Mouse (Mus musculus) CH12.LX (cell line): ENCODE data around the gene Rmdn2. TPM values are rescaled to one million over a fixed set of nuclear protein-coding genes. Genes with fewer than 3 reads are reported as not detected.

Source experiments
- DNase-seq: peaks from one replicate; pipeline ENCODE4 v3.0.0-alpha.2; 2013; ENCODE audit errors: extremely low read depth
- H3K27ac ChIP-seq: 2 replicates; pipeline ENCODE4 v1.5.1; 2012; ENCODE audit warnings: low read depth, mild to moderate bottlenecking, control low read depth, moderate library complexity; ENCODE audit not compliant: insufficient read depth
- H3K27me3 ChIP-seq: replicated peaks from 2 replicates; pipeline ENCODE3; 2012; ENCODE audit warnings: inconsistent platforms
- H3K36me3 ChIP-seq, 2 experiments: replicated peaks in 1 of 2; 2 replicates each; pipeline versions ENCODE3 to v1.6.1; 2012; ENCODE audit warnings: inconsistent platforms in 1 of 2, low read length in 1 of 2, mild to moderate bottlenecking in 1 of 2, mixed read lengths in 1 of 2, moderate library complexity in 1 of 2; ENCODE audit not compliant: control insufficient read depth in 1 of 2, insufficient read depth in 1 of 2
- H3K4me1 ChIP-seq, 2 experiments: 2 replicates each; pipeline ENCODE4 v1.6.1; 2012; ENCODE audit warnings: inconsistent platforms in 1 of 2, moderate library complexity in 1 of 2; ENCODE audit not compliant: insufficient read depth in 2 of 2, control insufficient read depth in 1 of 2
- H3K4me2 ChIP-seq: 2 replicates; pipeline ENCODE4 v1.6.1; 2012; ENCODE audit warnings: low read depth, mild to moderate bottlenecking, control low read depth; ENCODE audit not compliant: poor library complexity, insufficient read depth, severe bottlenecking
- H3K4me3 ChIP-seq, 3 experiments: fragments of 150-350 bp in 1 of 3; sonication (generic) in 1 of 3; replicated peaks in 1 of 3; 2 replicates each; pipeline versions ENCODE3 to v1.5.1; 2011 to 2012; ENCODE audit warnings: low read depth in 2 of 3, low read length in 2 of 3, mild to moderate bottlenecking in 2 of 3, moderate library complexity in 2 of 3, control low read depth in 1 of 3, improper control_type of control experiment in 1 of 3, inconsistent platforms in 1 of 3, mixed read lengths in 1 of 3; ENCODE audit not compliant: poor library complexity in 1 of 3
- H3K79me2 ChIP-seq: replicated peaks from 2 replicates; pipeline ENCODE4 v1.6.1; 2012; ENCODE audit warnings: mild to moderate bottlenecking, moderate library complexity; ENCODE audit not compliant: control insufficient read depth, poor library complexity, insufficient read depth, severe bottlenecking; ENCODE audit errors: extremely low read depth
- H3K9ac ChIP-seq: 2 replicates; pipeline ENCODE4 v1.6.1; 2012; ENCODE audit warnings: low read depth, mild to moderate bottlenecking, control low read depth, moderate library complexity; ENCODE audit not compliant: insufficient read depth
- H3K9me3 ChIP-seq: replicated peaks from 2 replicates; pipeline ENCODE3; 2012; ENCODE audit warnings: low read length, inconsistent platforms, mixed read lengths
- BHLHE40 ChIP-seq: IDR thresholded peaks from 2 replicates; pipeline ENCODE4 v1.6.1; 2011; ENCODE audit warnings: mild to moderate bottlenecking, low read depth, low read length, improper control_type of control experiment
- E2F4 ChIP-seq: IDR thresholded peaks from 2 replicates; pipeline ENCODE4 v1.6.1; 2011; ENCODE audit warnings: low read depth, low read length, improper control_type of control experiment; ENCODE audit not compliant: insufficient replicate concordance
- ELF1 ChIP-seq: IDR thresholded peaks from 2 replicates; pipeline ENCODE4 v1.6.1; 2014; ENCODE audit warnings: low read depth, mild to moderate bottlenecking, inconsistent platforms, low read length, improper control_type of control experiment
- EP300 ChIP-seq: IDR thresholded peaks from 2 replicates; pipeline ENCODE4 v1.6.1; 2011; ENCODE audit warnings: low read length, improper control_type of control experiment
- ETS1 ChIP-seq: conservative IDR thresholded peaks from 2 replicates; pipeline ENCODE4 v1.6.1; 2012; ENCODE audit warnings: low read depth, mild to moderate bottlenecking, inconsistent platforms, low read length, improper control_type of control experiment, moderate library complexity
- HCFC1 ChIP-seq: IDR thresholded peaks from 2 replicates; pipeline ENCODE4 v1.6.1; 2012; ENCODE audit warnings: low read depth, mild to moderate bottlenecking, inconsistent platforms, low read length, improper control_type of control experiment
- IRF4 ChIP-seq: IDR thresholded peaks from 2 replicates; pipeline ENCODE4 v1.6.1; 2014; ENCODE audit warnings: low read depth, mild to moderate bottlenecking, inconsistent platforms, low read length, improper control_type of control experiment
- JUN ChIP-seq: IDR thresholded peaks from 2 replicates; pipeline ENCODE4 v1.6.1; 2011; ENCODE audit warnings: low read depth, mild to moderate bottlenecking, low read length, improper control_type of control experiment, moderate library complexity; ENCODE audit not compliant: insufficient read depth
- JUND ChIP-seq: conservative IDR thresholded peaks from 2 replicates; pipeline ENCODE4 v1.6.1; 2011; ENCODE audit warnings: low read depth, low read length, improper control_type of control experiment
- MAFK ChIP-seq: IDR thresholded peaks from 2 replicates; pipeline ENCODE4 v1.6.1; 2011; ENCODE audit warnings: low read length, improper control_type of control experiment; ENCODE audit not compliant: insufficient replicate concordance
- MAX ChIP-seq: IDR thresholded peaks from 2 replicates; pipeline ENCODE4 v1.6.1; 2011; ENCODE audit warnings: low read length, improper control_type of control experiment
- NELFE ChIP-seq: IDR thresholded peaks from 2 replicates; pipeline ENCODE4 v1.6.1; 2011; ENCODE audit warnings: low read depth, low read length, improper control_type of control experiment
- POLR2A ChIP-seq: IDR thresholded peaks from 2 replicates; pipeline ENCODE4 v1.6.1; 2011; ENCODE audit warnings: low read depth, mild to moderate bottlenecking, improper control_type of control experiment, low read length
- POLR2AphosphoS2 ChIP-seq: IDR thresholded peaks from 2 replicates; pipeline ENCODE4 v1.6.1; 2011; ENCODE audit warnings: low read depth, low read length, improper control_type of control experiment
- RAD21 ChIP-seq: IDR thresholded peaks from 2 replicates; pipeline ENCODE4 v1.6.1; 2011; ENCODE audit warnings: low read depth, mild to moderate bottlenecking, low read length, improper control_type of control experiment, moderate library complexity
- RCOR1 ChIP-seq: conservative IDR thresholded peaks from 2 replicates; pipeline ENCODE4 v1.6.1; 2012; ENCODE audit warnings: low read depth, mild to moderate bottlenecking, inconsistent platforms, low read length, improper control_type of control experiment
- TCF12 ChIP-seq: IDR thresholded peaks from 2 replicates; pipeline ENCODE4 v1.6.1; 2014; ENCODE audit warnings: low read depth, mild to moderate bottlenecking, inconsistent platforms, low read length, improper control_type of control experiment
- ZNF384 ChIP-seq: IDR thresholded peaks from 2 replicates; pipeline ENCODE4 v1.6.1; 2012; ENCODE audit warnings: low read depth, low read length, improper control_type of control experiment, inconsistent platforms
- dilution Hi-C: fragments of 300-500 bp; cut with MboI; formaldehyde crosslinking; loops from 2 replicates; pipeline ENCODE4 v1.14.3; 2020; ENCODE audit warnings: low sequenced_read_pairs; ENCODE audit not compliant: extremely low pct_unique_long_range_greater_than_20kb, extremely low pct_ligation_motif_present
- in situ Hi-C: fragments of 300-500 bp; cut with MboI; formaldehyde crosslinking; loops from 3 replicates; pipeline ENCODE4 v1.14.3; 2019; ENCODE audit warnings: low sequenced_read_pairs, low pct_ligation_motif_present, low pct_unique_long_range_greater_than_20kb, mixed read lengths
- polyA plus RNA-seq: library from polyadenylated mRNA; unstranded; fragments of >175 nt; gene quantifications from 2 replicates; pipeline ENCODE4 v1.2.1, GENCODE M21; 2012; ENCODE audit warnings: low read depth; ENCODE audit not compliant: insufficient read length
- total RNA-seq, 2 experiments: library from RNA; depleted of rRNA; stranded (reverse); fragments of 300-350 nt in 1 of 2; fragments of >200 nt in 1 of 2; gene quantifications; 2 replicates each; pipeline ENCODE4 v1.2.3; 2012 to 2014

The Rmdn2 gene
- total and polyA plus RNA-seq, 3 experiments, result 0.59 to 3.0 (median 2.2) TPM

DNA sequence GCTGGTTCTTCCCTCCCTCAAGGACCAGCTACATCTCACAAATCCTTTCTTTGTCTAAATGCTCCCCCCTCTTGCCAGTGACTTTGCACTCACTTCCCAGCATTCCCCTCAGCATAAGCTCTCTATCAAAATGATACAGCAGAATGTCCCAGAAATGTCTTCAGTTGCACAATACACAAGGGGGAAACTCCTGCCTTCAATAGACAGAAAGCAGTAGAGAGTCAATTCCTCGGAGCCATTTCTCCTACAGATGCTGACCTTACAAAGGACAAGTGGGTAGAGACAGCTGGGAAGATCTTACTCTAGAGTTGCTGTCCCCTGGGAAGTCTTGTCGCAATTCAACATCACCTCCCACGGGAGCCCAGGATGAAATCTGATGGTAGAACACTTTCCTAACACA is 125.9 kb downstream of the Rmdn2 start:
- dilution Hi-C loops (no loop called here), in situ Hi-C loops (no loop called here)
- peaks cover 2 to 5% of the 10 kb centered on the region in 2 experiments; a peak in 2 of 4 replicates for H3K4me1 ChIP-seq

DNA sequence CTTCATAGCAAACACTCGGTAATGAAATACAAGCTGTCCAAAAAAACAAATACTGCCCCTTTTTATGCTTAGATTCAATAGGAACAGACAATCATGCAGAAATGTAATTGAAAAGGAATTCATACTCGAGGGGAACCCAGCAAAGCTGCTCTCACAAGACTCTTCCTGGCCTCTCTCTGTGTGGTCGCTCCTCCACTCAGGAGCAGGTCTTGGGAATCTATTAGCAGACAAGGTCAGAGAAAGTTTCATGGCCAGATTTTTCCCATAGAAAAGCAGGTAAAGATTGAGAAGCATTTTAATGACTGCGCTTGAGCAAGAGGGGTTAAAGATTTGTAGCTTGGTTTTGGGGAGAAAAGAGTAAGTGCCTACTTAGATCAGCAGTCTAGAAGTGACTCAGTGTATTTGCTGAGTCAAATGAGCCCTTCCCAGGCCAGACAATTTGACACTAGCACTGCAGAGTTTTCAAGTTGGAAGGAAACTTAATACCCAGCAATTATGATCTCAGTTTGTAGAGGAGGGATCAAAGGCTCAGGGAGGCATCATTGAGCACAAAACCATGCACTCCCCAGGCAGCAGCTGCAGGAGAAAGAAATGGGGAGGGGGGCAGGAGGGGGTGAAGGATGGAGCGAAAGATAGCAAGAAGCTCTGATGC is 127.3 kb downstream of the Rmdn2 start:
- Histone ChIP-seq H3K36me3 (no peaks in the 10 kb centered on the region), H3K27ac (no peak overlapping the region), H3K4me2 (no peak overlapping the region), H3K4me3 (no peak overlapping the region), H3K27me3 (no peaks in the 10 kb centered on the region), H3K4me1 (no peaks in the 10 kb centered on the region), H3K9ac (no peak overlapping the region), H3K9me3 (no peaks in the 10 kb centered on the region), H3K79me2 (no peaks in the 10 kb centered on the region)
- DNase-seq, result peak; percentile 11
- TF ChIP-seq ZNF384 (no peak), EP300 (peak; percentile 30; the same call in 1 of the 2 replicates), IRF4 (0 out of 2 replicates have a peak, but pooled peaks have one; percentile 70), POLR2AphosphoS2 (no peak), E2F4 (no peak), ETS1 (no peak), BHLHE40 (no peak), JUN (peak; percentile 29; the same call in 1 of the 2 replicates), HCFC1 (no peak), MAFK (no peak), NELFE (no peak), TCF12 (no peak), JUND (peak; percentile 40), ELF1 (no peak), MAX (no peak), RAD21 (no peak), RCOR1 (0 out of 2 replicates have a peak, but pooled peaks have one; percentile 30), POLR2A (no peak)
- in situ Hi-C loops (no loop called here), dilution Hi-C loops (no loop called here)

More for the DNA sequence above, 125.9 kb downstream of the Rmdn2 start:
- H3K79me2 ChIP-seq, result no peaks in the 10 kb centered on the region
- H3K27ac ChIP-seq, result no peak overlapping the region
- H3K36me3 ChIP-seq, result no peaks in the 10 kb centered on the region
- TF ChIP-seq JUND (no peak), POLR2A (no peak), ZNF384 (no peak), NELFE (no peak), HCFC1 (no peak)
- H3K9me3 ChIP-seq, result no peaks in the 10 kb centered on the region
- no peak for DNase-seq
- no peak overlapping the region for H3K4me3 ChIP-seq
- H3K9ac ChIP-seq, result no peak overlapping the region
- H3K4me2 ChIP-seq, result no peak overlapping the region
- no peaks in the 10 kb centered on the region for H3K27me3 ChIP-seq
